Mouse (Mus musculus) C2C12 (cell line): ENCODE results near the gene Prkag3.

Experiments used
- CEBPB ChIP-seq: IDR thresholded peaks from one replicate; pipeline ENCODE4 v1.6.1; 2011; ENCODE audit warnings: low read depth, mild to moderate bottlenecking, control low read depth, moderate library complexity
- CTCF ChIP-seq: IDR thresholded peaks from one replicate; pipeline ENCODE4 v1.5.1; 2011; ENCODE audit not compliant: control insufficient read depth, insufficient read depth, insufficient read length
- FOSL1 ChIP-seq: IDR thresholded peaks from one replicate; pipeline ENCODE4 v1.8.0; 2011; ENCODE audit warnings: mild to moderate bottlenecking, low read length; ENCODE audit not compliant: poor library complexity, insufficient read depth, severe bottlenecking
- MAX ChIP-seq: IDR thresholded peaks from one replicate; pipeline ENCODE4 v1.6.1; 2011; ENCODE audit warnings: mild to moderate bottlenecking, control low read depth
- MYOG ChIP-seq: IDR thresholded peaks from one replicate; pipeline ENCODE4 v1.6.1; 2011; ENCODE audit not compliant: control insufficient read depth, insufficient read length; ENCODE audit errors: extremely low read depth
- USF1 ChIP-seq: IDR thresholded peaks from one replicate; pipeline ENCODE4 v1.6.1; 2011; ENCODE audit warnings: low read depth, mild to moderate bottlenecking, control low read depth, moderate library complexity

- TF ChIP-seq MAX (no peak), CTCF (no peak), MYOG (no peak), CEBPB (no peak), FOSL1 (no peak), USF1 (no peak)
Observed at GRCm38 (mm10) chr1:74783554-74783953, 34.5 kb upstream of the Prkag3 start.
